Mouse (Mus musculus) gastrocnemius, adult 18-20 months (tissue): ENCODE results near the gene Fam3b. TPM values are rescaled to one million over a fixed set of nuclear protein-coding genes. Genes with fewer than 3 reads are reported as not detected.

Experiments
- DNase-seq: peaks from one replicate; pipeline ENCODE4 v3.0.0; 2021; ENCODE audit warnings: low spot score
- total RNA-seq, 2 experiments: library from RNA; stranded (reverse); gene quantifications; 2 replicates each; pipeline ENCODE4 v1.2.3; 2021

Fam3b gene
- total RNA-seq, 2 experiments from 2014 or later, result not detected

GRCm38 (mm10) chr16:97423627-97424026 is 91.0 kb downstream of the Fam3b start:
- DNase-seq, result no peak

GRCm38 (mm10) chr16:97421671-97422070 is 92.9 kb downstream of the Fam3b start:
- DNase-seq, result no peak

Other genes with a start within 250 kb of the Fam3b start
- gene Bace2, start 158.1 kb downstream of the Fam3b start, total RNA-seq, result 1 to 10 TPM; 1.5 to 3.1 TPM
- under 1 TPM; 0.23 to 0.88 TPM for gene Mx1, start 51.9 kb downstream of the Fam3b start, total RNA-seq
- gene Tmprss2, start 96.4 kb upstream of the Fam3b start, total RNA-seq, result under 1 TPM in 1 of 2 experiments, not detected in 1; 0.07 TPM
- not detected for gene Ripk4, start 249.0 kb upstream of the Fam3b start, total RNA-seq